Mouse (Mus musculus) forebrain, postnatal 0 days (tissue): ENCODE data around the gene Zfc3h1. TPM values are rescaled to one million over a fixed set of nuclear protein-coding genes. Genes with fewer than 3 reads are reported as not detected.
A peak's percentile ranks its signal among the peaks of the same experiment; 100 is the strongest.

ENCODE experiments used
- ATAC-seq: fragments of 200-750 bp; cut with Nextera tagmentation; 2 replicates; pipeline ENCODE4 v1.8.0; 2017; ENCODE audit warnings: mild to moderate bottlenecking, moderate library complexity
- DNase-seq: peaks from one replicate; pipeline ENCODE4 v3.0.0-alpha.2; 2015
- H3K27ac ChIP-seq: fragments of 300-500 bp; sonication (generic); 2 replicates; pipeline ENCODE4 v1.5.1; 2014; ENCODE audit warnings: low read depth, mild to moderate bottlenecking, antibody characterized with exemption, low read length, moderate library complexity, mixed read lengths
- H3K27me3 ChIP-seq: fragments of 300-500 bp; sonication (generic); 2 replicates; pipeline ENCODE4 v1.6.1; 2014; ENCODE audit warnings: mild to moderate bottlenecking, low read length, mixed read lengths; ENCODE audit not compliant: insufficient read depth
- H3K36me3 ChIP-seq: fragments of 300-500 bp; sonication (generic); 2 replicates; pipeline ENCODE4 v1.6.1; 2014; ENCODE audit warnings: mild to moderate bottlenecking, moderate library complexity; ENCODE audit not compliant: insufficient read depth
- H3K4me1 ChIP-seq: fragments of 300-500 bp; sonication (generic); 2 replicates; pipeline ENCODE4 v1.6.1; 2014; ENCODE audit warnings: antibody characterized with exemption; ENCODE audit not compliant: insufficient read depth
- H3K4me2 ChIP-seq: fragments of 300-500 bp; sonication (generic); 2 replicates; pipeline ENCODE4 v1.6.1; 2014; ENCODE audit warnings: low read depth, mild to moderate bottlenecking, moderate library complexity
- H3K4me3 ChIP-seq: fragments of 300-500 bp; sonication (generic); 2 replicates; pipeline ENCODE4 v1.5.1; 2014; ENCODE audit warnings: low read depth, low read length, mixed read lengths
- H3K9ac ChIP-seq: fragments of 300-500 bp; sonication (generic); 2 replicates; pipeline ENCODE4 v1.6.1; 2014; ENCODE audit warnings: mild to moderate bottlenecking
- H3K9me3 ChIP-seq: fragments of 300-500 bp; sonication (generic); 2 replicates; pipeline ENCODE4 v1.6.1; 2016; ENCODE audit warnings: low read length
- CTCF ChIP-seq: sonication (generic); IDR thresholded peaks from 2 replicates; pipeline ENCODE4 v1.5.1; 2016; ENCODE audit warnings: antibody characterized with exemption, control low read depth, low read depth
- WGBS: fragments of 180-500 bp; shearing (Covaris S2); extraction: QIAGEN DNeasy Blood & Tissue Kit; methylation state at CpG from one replicate; pipeline ENCODE4 v1.1.7; 2014; 5-methylcytosine and 5-hydroxymethylcytosine counted together
- polyA plus RNA-seq: library from polyadenylated mRNA; unstranded; fragments of >200 nt; fragmentation: Nextera tagmentation; extraction: Ambion mirVana; gene quantifications from 2 replicates; pipeline ENCODE4 v1.2.1, GENCODE M21; 2015
- total RNA-seq: library from RNA; depleted of rRNA; stranded (reverse); fragments of >200 nt; gene quantifications from 2 replicates; pipeline ENCODE4 v1.2.3, GENCODE M21; 2014

The Zfc3h1 gene
- total and polyA plus RNA-seq, 2 experiments from 2014 or later, result 7.6 to 46.2 TPM

DNA sequence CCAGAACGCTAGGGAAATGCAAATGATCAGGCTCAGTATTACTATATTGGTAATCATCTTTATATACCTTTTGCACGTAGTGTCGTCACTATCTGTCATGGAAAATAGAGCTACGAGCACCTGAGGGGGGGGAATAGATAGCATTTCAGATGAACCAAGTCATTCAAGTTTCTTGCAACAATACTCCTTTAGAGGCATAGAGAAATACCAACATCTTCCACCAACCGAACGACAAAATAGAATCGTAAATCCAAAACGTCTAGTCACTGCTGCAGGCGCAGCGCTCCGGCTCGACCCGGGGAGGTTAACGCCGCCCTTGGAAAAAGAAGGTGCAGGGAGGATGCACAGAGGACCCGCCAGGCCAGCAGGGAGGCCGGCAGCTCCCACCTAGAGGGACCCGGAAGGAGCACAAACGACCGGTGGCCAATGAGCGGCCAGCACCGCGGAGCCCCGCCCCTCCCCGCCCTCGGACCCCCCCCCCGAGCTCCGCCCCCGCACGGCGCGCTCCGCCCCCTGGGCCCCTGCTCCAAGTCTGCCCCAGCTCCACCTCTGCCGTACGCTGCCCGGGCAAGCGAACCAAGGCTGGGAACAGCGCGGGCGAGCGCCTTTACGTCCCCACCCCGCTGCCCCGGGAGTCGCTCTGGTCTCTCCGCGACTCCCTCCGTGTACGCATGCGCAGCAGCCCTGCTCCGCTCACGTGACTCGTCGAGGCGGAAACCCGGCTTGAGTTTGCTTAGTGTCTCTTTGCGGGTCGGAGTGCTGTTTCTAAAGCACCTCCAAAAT is 22.7 kb upstream of the Zfc3h1 start, which contains the start of gene Tmem19:
Tmem19 (minus strand) TSS at position 662 of the 783 bp plus-strand sequence.
- H3K4me1 ChIP-seq, result peaks cover 12% of the 10 kb centered on the region
- peak within 1 kb of the TSS; percentile 73 for H3K9ac ChIP-seq
- DNase-seq, result peak; percentile 97
- H3K4me2 ChIP-seq, result peak within 1 kb of the TSS; percentile 66
- TF ChIP-seq CTCF, result peak; percentile 37; the same call in 1 of the 2 replicates
- ATAC-seq, result peak; percentile 98
- peak within 1 kb of the TSS; percentile 71 for H3K4me3 ChIP-seq
- no peaks in the 10 kb centered on the region for H3K9me3 ChIP-seq
- peak within 1 kb of the TSS; percentile 97 for H3K27ac ChIP-seq
- no peaks in the 10 kb centered on the region; the same call in 1 of the 2 replicates for H3K36me3 ChIP-seq
- WGBS, result under 1% methylated on average over 51 of the region's 58 CpGs
- no peaks in the 10 kb centered on the region for H3K27me3 ChIP-seq

DNA sequence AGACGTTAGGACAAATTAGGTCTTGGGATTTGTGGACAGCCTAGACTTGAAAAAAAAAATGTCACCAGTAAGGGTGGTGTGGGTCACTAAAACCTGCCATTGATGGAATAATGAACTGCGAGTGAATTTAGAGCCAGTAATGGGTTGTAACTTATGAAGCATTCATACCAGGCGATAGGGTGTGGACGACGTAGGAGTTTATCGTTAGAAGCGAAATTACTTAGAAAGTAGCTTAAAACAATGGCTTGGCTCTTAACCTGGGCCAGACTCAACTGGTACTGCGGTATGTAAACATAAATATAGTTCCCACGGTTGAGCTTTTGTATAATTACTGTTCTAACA is 22.2 kb upstream of the Zfc3h1 start:
- Histone ChIP-seq H3K9ac (peak overlapping the region; percentile 73), H3K27me3 (no peaks in the 10 kb centered on the region), H3K36me3 (no peaks in the 10 kb centered on the region), H3K27ac (peak overlapping the region; percentile 97), H3K9me3 (no peaks in the 10 kb centered on the region), H3K4me2 (peak overlapping the region; percentile 66), H3K4me3 (peak overlapping the region; percentile 71), H3K4me1 (peaks cover 12% of the 10 kb centered on the region)
- ATAC-seq (peak; percentile 32), DNase-seq (no peak)
- TF ChIP-seq CTCF, result no peak
- 7% methylated on average over 9 of the region's 9 CpGs for WGBS

GRCm38 (mm10) chr10:115363151-115363550 is 21.6 kb upstream of the Zfc3h1 start:
- no peaks in the 10 kb centered on the region for H3K36me3 ChIP-seq
- no peaks in the 10 kb centered on the region for H3K9me3 ChIP-seq
- 0 out of 2 replicates have a peak overlapping the region, but pooled peaks have one; percentile 73 for H3K9ac ChIP-seq
- 84% methylated on average over 4 of the region's 4 CpGs for WGBS
- TF ChIP-seq CTCF, result no peak
- ATAC-seq, result no peak
- no peak for DNase-seq
- H3K4me3 ChIP-seq, result peak overlapping the region; percentile 71; the same call in 1 of the 2 replicates
- peak overlapping the region; percentile 66 for H3K4me2 ChIP-seq
- H3K4me1 ChIP-seq, result peaks cover 12% of the 10 kb centered on the region
- H3K27ac ChIP-seq, result no peak overlapping the region
- H3K27me3 ChIP-seq, result no peaks in the 10 kb centered on the region

DNA sequence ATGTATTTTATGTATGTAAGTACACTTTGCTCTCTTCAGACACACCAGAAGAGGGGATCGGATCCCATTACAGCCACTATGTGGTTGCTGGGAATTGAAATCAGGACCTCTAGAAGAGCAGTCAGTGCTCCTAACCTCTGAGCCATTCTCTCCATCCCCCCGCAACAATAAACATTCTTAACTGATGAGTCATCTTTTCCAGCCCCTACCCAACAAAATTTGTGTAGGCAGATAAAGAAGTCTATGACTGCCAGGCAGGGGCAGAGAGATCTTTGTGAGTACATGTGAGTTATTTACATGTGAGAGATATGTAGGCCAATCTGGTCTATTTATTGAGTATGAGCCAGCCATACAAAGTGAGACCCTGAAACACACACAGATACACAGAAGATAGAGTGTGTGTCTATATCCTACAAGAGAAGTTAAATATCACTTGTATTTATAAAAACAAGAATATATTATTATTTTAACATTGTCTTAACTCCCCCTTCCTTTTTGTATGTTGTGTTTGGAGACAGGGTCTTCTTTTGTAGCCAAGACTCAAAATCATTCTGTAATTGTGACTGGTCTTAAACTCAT is 3.2 kb upstream of the Zfc3h1 start:
- no peak overlapping the region for H3K4me2 ChIP-seq
- peaks cover 20% of the 10 kb centered on the region for H3K4me1 ChIP-seq
- WGBS, result 70% methylated on average over 2 of the region's 2 CpGs
- H3K27ac ChIP-seq, result no peak overlapping the region
- no peak for DNase-seq
- ATAC-seq, result no peak
- H3K27me3 ChIP-seq, result no peaks in the 10 kb centered on the region
- H3K9me3 ChIP-seq, result no peaks in the 10 kb centered on the region
- no peak overlapping the region for H3K9ac ChIP-seq
- TF ChIP-seq CTCF, result no peak
- H3K4me3 ChIP-seq, result no peak overlapping the region
- H3K36me3 ChIP-seq, result no peaks in the 10 kb centered on the region

GRCm38 (mm10) chr10:115382846-115383643 is 1.7 kb upstream of the Zfc3h1 start:
- Histone ChIP-seq H3K9me3 (no peaks in the 10 kb centered on the region), H3K36me3 (no peaks in the 10 kb centered on the region), H3K4me2 (peak overlapping the region; percentile 64), H3K4me1 (peaks cover 29% of the 10 kb centered on the region), H3K9ac (peak overlapping the region; percentile 90), H3K4me3 (peak overlapping the region; percentile 65), H3K27me3 (no peaks in the 10 kb centered on the region), H3K27ac (0 out of 2 replicates have a peak overlapping the region, but pooled peaks have one; percentile 98)
- no peak for TF ChIP-seq CTCF
- 6% methylated on average over 12 of the region's 12 CpGs for WGBS
- ATAC-seq (no peak), DNase-seq (peak; percentile 13)

- Histone ChIP-seq H3K36me3 (no peaks in the 10 kb centered on the region), H3K27me3 (no peaks in the 10 kb centered on the region), H3K4me2 (peak overlapping the region; percentile 64), H3K4me3 (peak overlapping the region; percentile 65), H3K27ac (peak overlapping the region; percentile 98), H3K4me1 (peaks cover 32% of the 10 kb centered on the region), H3K9ac (peak overlapping the region; percentile 90), H3K9me3 (no peaks in the 10 kb centered on the region)
- under 1% methylated on average over 15 of the region's 15 CpGs for WGBS
- ATAC-seq, result no peak
- DNase-seq, result peak; percentile 39
- TF ChIP-seq CTCF, result no peak
These were observed 1.0 kb upstream of the Zfc3h1 start for GRCm38 (mm10) chr10:115383644-115384220.
